Mouse (Mus musculus) olfactory bulb, adult 2 months (tissue): ENCODE measurements at regions not wholly inside any gene's neighbourhood (a gene's known extent, or its start where the extent isn't known, plus 50 kb on each side); places are given as distances from the start of the nearest gene placed in this dataset.

Experiments used
- CTCF ChIP-seq: fragments of 200-500 bp; IDR thresholded peaks from 2 replicates; pipeline ENCODE4 v1.5.1; 2012; ENCODE audit warnings: low read depth, mild to moderate bottlenecking, low read length, moderate library complexity; ENCODE audit not compliant: insufficient read depth
- POLR2A ChIP-seq: fragments of 200-500 bp; IDR thresholded peaks from 2 replicates; pipeline ENCODE4 v1.6.1; 2012; ENCODE audit warnings: mild to moderate bottlenecking, low read depth, low read length, moderate library complexity; ENCODE audit not compliant: insufficient read depth

DNA sequence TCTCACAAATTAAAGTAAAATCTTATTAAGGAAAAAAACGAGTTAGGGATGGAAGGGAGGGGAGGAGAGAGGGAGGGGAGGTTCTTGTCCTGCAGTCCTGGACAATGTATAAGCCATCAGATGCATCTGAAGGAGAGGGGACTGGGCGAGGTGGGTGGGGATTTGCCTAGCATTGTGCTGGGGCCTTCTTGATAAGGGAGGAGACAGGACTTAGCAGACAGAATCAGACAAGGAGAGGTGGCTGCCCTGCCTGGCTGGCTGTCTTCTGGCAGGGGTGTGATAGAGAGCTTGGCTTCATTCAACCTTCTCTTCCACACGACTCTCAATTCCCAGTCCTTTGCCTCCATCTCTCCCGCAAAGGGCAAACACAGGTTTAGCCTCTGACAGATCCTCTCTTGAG, 318.9 kb downstream of the Gm49356 start:
- TF ChIP-seq CTCF (no peak), POLR2A (no peak)
